Mouse (Mus musculus) naive thymus-derived CD4-positive, alpha-beta T cell, adult 2 months (primary cell): ENCODE results near the gene Smc5.

ENCODE experiments used
- DNase-seq: peaks from one replicate; pipeline ENCODE4 v3.0.0-alpha.2; 2011; ENCODE audit warnings: low read depth

Gene Smc5

DNA sequence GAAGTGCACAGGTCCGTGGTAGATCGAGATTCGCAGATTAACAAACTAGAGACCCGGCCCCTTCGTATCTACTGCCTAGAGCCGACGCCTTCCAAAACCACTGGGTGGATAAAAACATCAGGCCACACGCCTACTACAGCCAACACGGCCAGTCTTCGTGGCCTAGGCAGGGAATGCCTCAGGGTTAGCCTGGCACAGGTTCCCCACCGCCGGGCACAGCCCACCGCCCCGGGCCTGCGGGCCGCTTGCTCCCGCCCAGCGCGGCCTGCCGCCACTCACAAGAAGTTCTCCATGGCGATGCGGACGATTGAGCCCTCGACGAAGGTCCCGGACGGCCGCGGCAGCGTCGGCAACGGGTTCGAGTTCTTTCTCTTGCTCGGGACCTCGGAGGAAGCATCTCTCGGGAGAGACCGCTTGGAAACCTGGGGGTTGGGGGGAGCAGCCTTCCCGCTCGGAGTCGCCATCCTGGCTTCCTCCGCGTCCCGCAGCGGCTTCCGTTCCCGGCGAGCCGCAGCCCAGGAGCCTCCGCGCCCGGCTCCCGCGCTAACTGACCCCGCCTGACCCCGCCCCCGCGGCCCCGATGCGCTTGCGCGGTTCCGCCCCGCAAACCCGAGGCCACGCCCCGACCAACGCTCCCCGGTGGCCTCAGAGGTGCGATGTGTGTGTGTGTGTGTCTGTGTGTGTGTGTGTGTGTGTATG is at the start of gene Smc5:
Smc5 (minus strand) TSS at position 543 of the 699 bp plus-strand sequence.
- peak; percentile 92 for DNase-seq

GRCm38 (mm10) chr19:23323107-23323506 is 49.4 kb upstream of the Smc5 start:
- peak; percentile 92 for DNase-seq

GRCm38 (mm10) chr19:23317989-23318358 is 44.3 kb upstream of the Smc5 start:
- DNase-seq = no peak

GRCm38 (mm10) chr19:23317295-23317988 is 43.7 kb upstream of the Smc5 start:
- DNase-seq = no peak

- no peak for DNase-seq
Measured at GRCm38 (mm10) chr19:23316851-23317250, 43.2 kb upstream of the Smc5 start.

GRCm38 (mm10) chr19:23309979-23310378 is 36.3 kb upstream of the Smc5 start:
- DNase-seq = peak; percentile 42

DNA sequence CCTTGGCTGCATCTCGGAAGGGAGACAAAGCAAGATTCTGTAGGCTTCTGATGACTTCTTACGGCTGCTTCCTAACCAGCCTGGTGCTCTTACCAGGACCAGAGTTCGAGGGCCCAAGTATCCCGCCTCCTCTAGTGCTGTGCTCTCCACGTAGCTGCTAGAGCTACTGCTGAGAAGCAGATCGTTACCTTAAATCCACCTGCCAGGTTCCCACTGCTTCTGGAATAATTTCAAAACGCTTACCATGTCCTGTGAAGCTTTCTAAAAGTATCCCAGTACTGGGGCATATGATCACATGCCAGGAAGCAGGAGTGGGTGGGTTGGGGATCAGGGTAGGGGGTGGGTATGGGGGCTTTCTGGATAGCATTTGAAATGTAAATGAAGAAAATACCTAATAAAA is 33.0 kb upstream of the Smc5 start:
- no peak for DNase-seq

DNA sequence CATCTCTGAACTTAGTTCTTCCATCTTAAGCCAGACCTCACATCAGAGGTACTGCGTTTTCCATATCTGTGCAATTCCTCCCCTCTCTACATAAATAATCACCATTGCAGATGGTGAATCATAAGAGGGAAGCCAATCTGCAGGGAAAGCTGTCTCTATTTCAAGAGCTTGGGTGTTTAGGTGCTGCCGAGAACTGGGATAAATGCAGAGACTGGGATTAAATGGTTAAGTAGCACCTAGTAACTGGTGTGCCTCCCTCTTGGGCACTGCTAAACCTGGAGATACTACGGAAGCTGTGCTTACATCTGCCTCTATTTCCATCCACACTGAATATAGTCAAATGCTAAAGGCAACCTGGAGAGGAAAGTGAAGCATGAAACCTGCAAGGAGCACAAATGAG is 26.3 kb upstream of the Smc5 start:
- DNase-seq = no peak

GRCm38 (mm10) chr19:23298917-23299316 is 25.2 kb upstream of the Smc5 start:
- DNase-seq = peak; percentile 40

GRCm38 (mm10) chr19:23297191-23297590 is 23.5 kb upstream of the Smc5 start:
- no peak for DNase-seq

GRCm38 (mm10) chr19:23289251-23289650 is 15.6 kb upstream of the Smc5 start:
- DNase-seq = no peak

DNA sequence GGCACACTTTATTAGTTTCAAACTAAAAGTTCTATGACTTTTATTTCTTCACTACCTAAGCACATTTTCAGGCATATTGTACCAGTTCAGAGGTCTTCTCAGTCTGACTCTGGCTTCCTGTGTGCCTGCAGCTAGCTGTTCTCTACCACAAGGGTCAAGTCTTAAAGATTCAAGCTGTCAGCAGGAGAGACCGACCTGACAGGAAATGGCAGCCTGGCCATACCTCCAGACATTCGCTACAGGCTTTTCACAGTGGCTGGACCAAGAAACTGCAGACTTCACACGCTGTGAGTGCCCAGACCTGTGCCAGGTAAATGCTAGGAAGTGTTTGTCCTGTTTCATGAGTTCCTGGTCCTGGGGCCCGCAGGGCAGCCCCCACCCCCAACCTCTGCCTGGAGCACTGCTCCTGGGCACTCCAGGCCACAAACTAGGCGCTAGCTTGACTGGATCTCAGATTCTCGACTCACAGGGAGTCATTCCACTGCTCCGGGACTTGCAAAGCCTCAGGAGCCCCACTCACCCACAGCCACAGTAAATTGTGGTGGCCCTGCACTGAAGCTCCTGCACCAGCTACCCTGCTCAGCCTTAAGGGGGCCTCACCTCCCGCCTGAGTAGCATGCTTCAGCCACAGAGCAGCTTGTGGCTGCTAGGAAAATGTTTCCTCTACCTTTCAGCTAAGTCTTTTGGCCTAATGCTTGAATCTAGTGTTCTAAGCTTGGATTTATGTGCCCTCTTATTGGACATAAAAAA is 8.4 kb upstream of the Smc5 start:
- DNase-seq = no peak

GRCm38 (mm10) chr19:23274054-23274724 is 492 bp upstream of the Smc5 start:
- DNase-seq = no peak

- no peak for DNase-seq
Measured at GRCm38 (mm10) chr19:23256771-23257170, 16.9 kb downstream of the Smc5 start.

DNA sequence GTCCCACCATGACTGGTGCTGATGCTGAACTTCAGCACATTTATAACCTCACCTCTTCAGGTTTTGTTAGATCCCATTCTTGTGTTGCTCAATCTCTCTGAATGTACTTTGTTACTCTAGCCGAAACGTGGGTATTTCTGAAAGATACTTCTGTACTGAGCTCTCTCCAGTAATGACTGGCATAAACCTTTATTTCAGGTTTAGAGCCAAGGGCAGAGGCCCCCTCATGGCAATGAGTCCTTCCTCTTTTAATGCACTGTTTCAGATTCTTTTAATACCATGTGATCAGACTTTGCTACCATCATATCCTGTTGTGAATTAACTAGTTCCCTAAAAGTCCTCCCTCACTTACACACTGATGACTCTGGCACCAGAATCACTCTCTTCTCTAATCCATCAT is 27.2 kb downstream of the Smc5 start:
- DNase-seq = no peak

DNA sequence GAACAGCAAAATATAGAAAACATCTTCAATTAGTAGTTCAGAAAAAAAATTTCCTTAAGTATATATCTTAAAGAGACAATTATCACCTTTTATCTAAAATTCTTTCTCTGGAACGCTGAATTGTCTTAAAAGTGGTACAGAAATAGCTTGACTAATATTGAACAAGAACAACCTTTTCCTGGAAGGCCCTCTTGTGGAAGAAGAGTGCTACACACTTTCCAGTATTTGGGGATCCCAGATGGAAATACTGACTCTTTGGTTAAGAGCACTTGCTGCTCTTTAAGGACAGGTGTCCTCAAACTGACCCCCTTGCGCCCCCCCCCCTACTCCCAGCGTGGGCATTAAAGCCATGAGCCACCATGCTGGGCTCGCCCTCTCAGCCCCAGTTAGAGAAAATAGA is 48.6 kb downstream of the Smc5 start:
- no peak for DNase-seq

DNA sequence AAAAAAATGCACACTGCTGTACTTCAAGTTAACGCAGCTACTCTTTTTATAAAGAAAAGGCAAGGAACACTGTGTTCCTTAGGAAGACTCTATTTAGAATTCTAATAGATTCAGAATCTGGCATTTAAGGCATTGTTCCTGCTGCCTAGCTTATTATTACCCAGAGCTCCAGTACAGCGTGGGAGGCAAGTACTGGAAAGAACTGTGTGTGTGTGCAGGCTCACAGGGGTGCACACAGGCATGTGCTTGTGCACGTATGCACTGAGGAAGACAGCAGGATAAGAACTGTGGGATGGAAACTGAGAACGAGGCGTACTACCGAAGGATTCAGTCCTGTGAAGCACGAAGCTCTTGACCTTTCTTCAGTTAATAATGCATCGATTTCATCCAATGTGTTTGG is 59.4 kb downstream of the Smc5 start:
- DNase-seq = no peak

GRCm38 (mm10) chr19:23211325-23211724 is 62.4 kb downstream of the Smc5 start:
- DNase-seq = no peak

GRCm38 (mm10) chr19:23203505-23204053 is 70.1 kb downstream of the Smc5 start:
- DNase-seq = no peak

- no peak for DNase-seq
Measured at GRCm38 (mm10) chr19:23202106-23202505, 71.6 kb downstream of the Smc5 start.

DNA sequence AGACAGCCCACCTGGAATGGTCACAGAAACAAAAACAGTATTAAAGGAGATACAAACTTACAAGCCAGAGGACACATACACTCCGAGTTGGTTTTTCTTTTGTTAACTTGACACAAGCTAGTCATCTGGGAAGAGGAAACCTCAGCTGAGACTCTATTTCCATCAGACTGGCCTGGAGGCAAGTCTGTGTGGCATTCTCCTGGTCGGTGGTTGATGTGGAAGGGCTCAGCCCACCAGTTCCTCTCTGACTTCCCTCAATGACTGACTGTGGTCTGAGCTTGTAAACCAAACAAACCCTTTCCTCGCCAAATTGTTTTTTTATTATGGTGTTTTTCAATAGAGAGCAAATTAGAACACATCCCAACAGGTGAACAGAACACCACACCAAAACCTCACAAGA is 80.6 kb downstream of the Smc5 start:
- DNase-seq = no peak

DNA sequence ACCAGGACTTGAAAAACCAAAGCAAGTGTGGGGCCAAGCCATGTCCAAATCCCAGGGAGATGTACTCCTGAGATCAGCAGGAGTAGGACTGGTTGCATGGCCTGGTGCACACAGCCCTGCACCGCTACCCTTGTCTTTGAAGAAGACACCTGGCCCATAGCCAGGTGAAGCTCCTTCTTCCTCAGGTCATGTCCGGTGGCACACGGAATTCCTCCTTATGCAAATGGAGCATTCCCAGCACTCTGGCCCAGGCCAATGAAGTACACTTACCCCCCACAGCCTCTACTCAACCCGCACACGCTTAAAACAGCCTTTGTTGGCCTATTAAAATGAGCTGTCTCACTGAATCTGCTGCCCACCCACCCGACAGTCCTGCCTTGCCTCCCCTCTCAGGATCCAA is 82.2 kb downstream of the Smc5 start:
- DNase-seq = no peak
